In genomic region chr2:130905751-130906583, GRCm38 (mm10) we compare ENCODE assay signal across 8 mouse cellular contexts. TPM values are rescaled to one million over a fixed set of nuclear protein-coding genes. Genes with fewer than 3 reads are reported as not detected.
DNase-seq lines count a peak whose midpoint lies in the region; ATAC-seq and TF ChIP-seq lines count a peak whose summit lies in the region.

TSS of gene 4930402H24Rik (minus strand) at chr2:130906406.
TSS of gene Atrn (plus strand) at chr2:130906495.

- H3K4me1 ChIP-seq in MEL (ENCODE audit: control insufficient read depth in 1 of 2, insufficient read depth in 2 of 2, low read length in 2 of 2) = peaks cover 3 to 10% of the 10 kb centered on the region in 2 experiments; a peak in 2 of 4 replicates
- peaks cover 13% of the 10 kb centered on the region; the same call in 1 of the 2 replicates for H3K4me1 ChIP-seq in cerebellum, adult 2 months (ENCODE audit: control insufficient read depth, insufficient read depth, low read length)
- H3K4me1 ChIP-seq in lung, embryonic 16.5 days (replicated peaks; ENCODE audit: control insufficient read depth, insufficient read depth, low read length) = peaks cover 10% of the 10 kb centered on the region

- peak within 1 kb of the TSS; percentile 92 for H3K9ac ChIP-seq in MEL (ENCODE audit: control insufficient read depth, low read depth, low read length, poor library complexity, severe bottlenecking)
- H3K9ac ChIP-seq in lung, embryonic 16.5 days (ENCODE audit: low read length) = peak within 1 kb of the TSS; percentile 92

- peaks cover 0 to 15% of the 10 kb centered on the region in 2 experiments; a peak in 2 of 4 replicates for H3K36me3 ChIP-seq in MEL (ENCODE audit: control insufficient read depth in 1 of 2, insufficient read depth in 2 of 2, low read length in 2 of 2)
- no peaks in the 10 kb centered on the region for H3K36me3 ChIP-seq in lung, embryonic 16.5 days (ENCODE audit: control insufficient read depth, insufficient read depth, low read length)

- H3K4me2 ChIP-seq in lung, embryonic 16.5 days (ENCODE audit: low read depth, low read length) = peak within 1 kb of the TSS; percentile 77

- H3K9me3 ChIP-seq in MEL (replicated peaks; ENCODE audit: insufficient read depth, low read length) = no peaks in the 10 kb centered on the region
- no peaks in the 10 kb centered on the region for H3K9me3 ChIP-seq in lung, embryonic 16.5 days (ENCODE audit: control insufficient read depth, low read length)

- ATAC-seq in hematopoietic stem cell, adult 5-6 weeks (replicated peaks in 1 of 2; ENCODE audit: insufficient read depth in 1 of 2, low FRiP score in 2 of 2, low TSS enrichment in 1 of 2, low read depth in 1 of 2, poor library complexity in 2 of 2, severe bottlenecking in 2 of 2) = peak; percentile 79 to 96
- ATAC-seq in lung, embryonic 16.5 days (ENCODE audit: low read depth) = peak; percentile 99

- 1% methylated on average over 50 of the region's 50 CpGs for WGBS in cerebellum, adult 2 months
- 4% methylated on average over 40 of the region's 50 CpGs for WGBS in lung, embryonic 16.5 days

- peak within 1 kb of the TSS; percentile 74 for H3K27ac ChIP-seq in MEL (ENCODE audit: control insufficient read depth, low read depth, low read length)
- peak within 1 kb of the TSS; percentile 16 for H3K27ac ChIP-seq in cerebellum, adult 2 months (ENCODE audit: insufficient read depth, low read length)
- peak within 1 kb of the TSS; percentile 50 for H3K27ac ChIP-seq in lung, embryonic 16.5 days (ENCODE audit: low read length)

- no peak for TF ChIP-seq EP300 in MEL (IDR thresholded peaks at IDR 0.05; ENCODE audit: low read depth in 1 of 2, low read length in 2 of 2)

- DNase-seq in MEL (ENCODE audit: low read depth, low spot score) = peak; percentile 94
- DNase-seq in cerebellum, adult 2 months = peak; percentile 93 to 94
- peak; percentile 86 for DNase-seq in forelimb bud, embryonic 11.5 days (ENCODE audit: low read depth, low spot score)
- peak; percentile 57 for DNase-seq in layer of hippocampus, adult 9-10 months (ENCODE audit: low spot score)
- DNase-seq in ovary, postnatal 10 days (ENCODE audit: low spot score) = peak; percentile 67
- DNase-seq in thymus, postnatal 10 days (ENCODE audit: low spot score in 2 of 2) = peak; percentile 88 to 94

- peak within 1 kb of the TSS; percentile 93 to 100 for H3K4me3 ChIP-seq in MEL (ENCODE audit: control insufficient read depth in 1 of 2, insufficient read depth in 1 of 2, low read depth in 2 of 2, low read length in 2 of 2)
- peak within 1 kb of the TSS; percentile 86 for H3K4me3 ChIP-seq in cerebellum, adult 2 months (replicated peaks; ENCODE audit: insufficient read depth, low read depth, low read length)
- H3K4me3 ChIP-seq in lung, embryonic 16.5 days (ENCODE audit: low read length) = peak within 1 kb of the TSS; percentile 100

- TF ChIP-seq CTCF in MEL (IDR thresholded peaks at IDR 0.05 in 2 of 3, conservative IDR thresholded peaks at IDR 0.05 in 1 of 3; ENCODE audit: control insufficient read depth in 1 of 3, insufficient read depth in 1 of 3, low read depth in 2 of 3, low read length in 3 of 3, poor library complexity in 1 of 3, severe bottlenecking in 1 of 3) = no peak
- no peak for TF ChIP-seq CTCF in cerebellum, adult 2 months (IDR thresholded peaks at IDR 0.05; ENCODE audit: borderline replicate concordance, insufficient read depth, low read depth, low read length)

- no peak for TF ChIP-seq RAD21 in MEL (IDR thresholded peaks at IDR 0.05; ENCODE audit: low read depth, low read length)

- H3K27me3 ChIP-seq in MEL (ENCODE audit: control insufficient read depth in 1 of 2, insufficient read depth in 2 of 2, low read length in 2 of 2) = no peaks in the 10 kb centered on the region
- H3K27me3 ChIP-seq in cerebellum, adult 2 months (ENCODE audit: control insufficient read depth, insufficient read depth, low read length) = no peaks in the 10 kb centered on the region; the same call in 1 of the 2 replicates
- H3K27me3 ChIP-seq in lung, embryonic 16.5 days (ENCODE audit: control insufficient read depth, insufficient read depth, low read depth, low read length) = no peaks in the 10 kb centered on the region

- H3K79me2 ChIP-seq in MEL (ENCODE audit: control insufficient read depth, insufficient read depth, low read length, poor library complexity) = peaks cover 12% of the 10 kb centered on the region

- TF ChIP-seq POLR2A in MEL (IDR thresholded peaks at IDR 0.05; ENCODE audit: control insufficient read depth in 1 of 2, insufficient read depth in 1 of 2, low read depth in 1 of 2, low read length in 2 of 2, poor library complexity in 1 of 2) = peak; percentile 83 to 93; a peak in 2 of 4 replicates
- peak; percentile 77; the same call in 1 of the 2 replicates for TF ChIP-seq POLR2A in cerebellum, adult 2 months (IDR thresholded peaks at IDR 0.05; ENCODE audit: borderline replicate concordance, insufficient read depth, low read length)

TF ChIP-seq in MEL, 35 proteins besides CTCF, POLR2A, EP300 and RAD21:
- TF ChIP-seq TBP (IDR thresholded peaks at IDR 0.05; ENCODE audit: low read depth, low read length) (0 out of 2 replicates have a peak, but pooled peaks have one; percentile 36), UBTF (IDR thresholded peaks at IDR 0.05; ENCODE audit: borderline replicate concordance, insufficient read depth, low read depth, low read length) (no peak), ZKSCAN1 (IDR thresholded peaks at IDR 0.05; ENCODE audit: low read depth, low read length) (no peak), NRF1 (IDR thresholded peaks at IDR 0.05; ENCODE audit: insufficient read depth, low read depth, low read length, poor library complexity, severe bottlenecking) (peak; percentile 64), ZNF384 (IDR thresholded peaks at IDR 0.05; ENCODE audit: low read depth, low read length) (no peak), TCF12 (IDR thresholded peaks at IDR 0.05; ENCODE audit: low read depth, low read length) (peak; percentile 64), BHLHE40 (IDR thresholded peaks at IDR 0.05; ENCODE audit: borderline replicate concordance, low read depth, low read length) (0 out of 2 replicates have a peak, but pooled peaks have one; percentile 19), SIN3A (IDR thresholded peaks at IDR 0.05; ENCODE audit: low read length) (peak; percentile 84), MAFK (IDR thresholded peaks at IDR 0.05; ENCODE audit: borderline replicate concordance, low read depth, low read length) (no peak), MXI1 (IDR thresholded peaks at IDR 0.05; ENCODE audit: low read depth, low read length) (peak; percentile 78), POLR2AphosphoS2 (IDR thresholded peaks at IDR 0.05; ENCODE audit: low read length) (peak; percentile 75), NELFE (IDR thresholded peaks at IDR 0.05; ENCODE audit: low read depth, low read length) (peak; percentile 70), MAZ (IDR thresholded peaks at IDR 0.05; ENCODE audit: low read depth, low read length) (peak; percentile 89; the same call in 1 of the 2 replicates), ZMIZ1 (IDR thresholded peaks at IDR 0.05; ENCODE audit: low read depth, low read length) (peak; percentile 70), HCFC1 (IDR thresholded peaks at IDR 0.05; ENCODE audit: low read depth, low read length) (peak; percentile 85), MYC (IDR thresholded peaks at IDR 0.05; ENCODE audit: low read depth, low read length) (peak; percentile 37; the same call in 1 of the 2 replicates), ELF1 (IDR thresholded peaks at IDR 0.05; ENCODE audit: low read depth, low read length) (peak; percentile 71)

RNA-seq across cellular contexts. Expression of gene 4930402H24Rik, which starts in this region (rescaled TPM):
- total RNA-seq in MEL (2012; rRNA removed) = 5.4 and 6.1 TPM in 2 replicates
- 1 to 10 TPM in 1 of 2 experiments, not detected in 1; 6.2 TPM for polyA plus RNA-seq in MEL (2012; ENCODE audit: insufficient read depth in 1 of 2, insufficient read length in 2 of 2, low read depth in 1 of 2, low replicate concordance in 2 of 2, missing spikeins in 1 of 2)
- 64.9 and 71.1 TPM in 2 replicates for polyA plus RNA-seq in cerebellum, adult 2 months (2012; rRNA removed)
- total RNA-seq in hematopoietic stem cell, adult 5-6 weeks (2017) = 9.4 and 12.3 TPM in 2 replicates
- polyA plus RNA-seq in lung, embryonic 16.5 days (2015; fragmentation: Nextera tagmentation; extraction: Ambion mirVana) = 29.3 and 30.8 TPM in 2 replicates

RNA-seq across cellular contexts. Expression of gene Atrn, which starts in this region (rescaled TPM):
- 5.7 and 6.3 TPM in 2 replicates for total RNA-seq in MEL (2012; rRNA removed)
- polyA plus RNA-seq in MEL (2012; ENCODE audit: insufficient read depth in 1 of 2, insufficient read length in 2 of 2, low read depth in 1 of 2, low replicate concordance in 2 of 2, missing spikeins in 1 of 2) = 10 to 100 TPM in 1 of 2 experiments, 1 to 10 TPM in 1; 9.2 to 28.2 TPM
- 48.2 and 50.2 TPM in 2 replicates for polyA plus RNA-seq in cerebellum, adult 2 months (2012; rRNA removed)
- total RNA-seq in hematopoietic stem cell, adult 5-6 weeks (2017) = 9.1 and 17.9 TPM in 2 replicates
- 5.0 and 5.8 TPM in 2 replicates for polyA plus RNA-seq in lung, embryonic 16.5 days (2015; fragmentation: Nextera tagmentation; extraction: Ambion mirVana)

Comparison
In these comparisons a context has a peak if more than half of its experiments do, and no peak if none do; other contexts are left out.
1. Peak in every context shown above with its lines: DNase-seq, ATAC-seq, H3K4me3 ChIP-seq and H3K27ac ChIP-seq.
2. H3K27ac ChIP-seq: peak in every context shown above with its lines; median percentile 74 in MEL; 50 in lung, embryonic 16.5 days; 16 in cerebellum, adult 2 months.